Mouse (Mus musculus) megakaryocyte-erythroid progenitor cell, adult 5-6 weeks (primary cell): Measurements from ENCODE around the gene AL731706.2. TPM values are rescaled to one million over a fixed set of nuclear protein-coding genes. Genes with fewer than 3 reads are reported as not detected.

Experiments
- ATAC-seq: replicated peaks from 2 replicates; pipeline ENCODE4 v1.8.0; 2016; ENCODE audit warnings: mild to moderate bottlenecking, inconsistent platforms; ENCODE audit not compliant: severe bottlenecking, poor library complexity, low FRiP score, low TSS enrichment
- total RNA-seq, 2 experiments: library from RNA; stranded (forward) in 1 of 2; stranded (reverse) in 1 of 2; fragments of 200-1000, 215-1000 nt in 1 of 2; fragments of >200 nt in 1 of 2; fragmentation: Nextera tagmentation in 1 of 2; gene quantifications; 2 replicates each; pipeline ENCODE4 v1.2.3; 2014 to 2017

Gene AL731706.2
- 20.4 TPM in 1 of 2 replicates, not detected in the other for total RNA-seq (2014; fragmentation: Nextera tagmentation)
- not detected in 2 replicates for total RNA-seq (2017)

DNA sequence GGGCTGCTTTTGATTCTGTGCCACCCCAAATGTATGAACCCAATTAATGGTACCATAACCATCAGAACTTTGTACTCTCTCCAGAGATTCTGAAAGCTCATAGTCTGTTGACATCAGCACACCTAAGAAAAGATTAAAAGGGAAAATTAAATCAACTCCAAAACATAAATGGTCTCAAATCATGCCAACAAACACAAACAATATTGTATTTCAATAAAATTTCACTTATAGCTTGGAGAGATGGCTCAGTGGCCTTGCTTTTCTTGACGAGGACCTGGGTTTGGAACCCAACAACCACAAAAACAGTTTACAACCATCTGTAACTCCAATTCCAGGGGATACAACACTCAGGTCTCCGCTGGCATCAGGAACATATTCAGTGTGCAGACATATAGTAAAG lies at the start of gene AL731706.2:
TSS of gene AL731706.2 (minus strand) at position 101 of the 400 bp plus-strand sequence.
- no peak for ATAC-seq

DNA sequence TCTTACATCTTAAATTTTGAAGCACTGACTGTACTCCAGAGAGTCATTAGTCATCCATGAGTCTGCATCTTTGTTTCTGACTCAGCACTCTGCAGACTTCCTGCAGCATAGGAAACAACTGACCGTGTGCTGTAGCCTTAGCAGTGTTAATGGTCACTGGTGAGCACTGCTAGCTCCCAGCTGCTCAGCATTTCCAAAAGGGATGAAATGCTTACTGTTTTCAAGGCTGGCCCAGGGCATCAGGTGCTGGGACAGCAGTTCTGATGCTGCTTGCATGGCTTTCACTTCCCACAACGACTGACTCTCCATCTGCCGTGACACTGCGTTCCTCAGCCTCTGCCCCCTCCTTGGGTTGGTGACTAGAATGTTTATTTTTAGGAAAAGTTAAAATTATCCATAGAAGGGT lies 35.5 kb upstream of the AL731706.2 start:
- peak; percentile 82 for ATAC-seq

DNA sequence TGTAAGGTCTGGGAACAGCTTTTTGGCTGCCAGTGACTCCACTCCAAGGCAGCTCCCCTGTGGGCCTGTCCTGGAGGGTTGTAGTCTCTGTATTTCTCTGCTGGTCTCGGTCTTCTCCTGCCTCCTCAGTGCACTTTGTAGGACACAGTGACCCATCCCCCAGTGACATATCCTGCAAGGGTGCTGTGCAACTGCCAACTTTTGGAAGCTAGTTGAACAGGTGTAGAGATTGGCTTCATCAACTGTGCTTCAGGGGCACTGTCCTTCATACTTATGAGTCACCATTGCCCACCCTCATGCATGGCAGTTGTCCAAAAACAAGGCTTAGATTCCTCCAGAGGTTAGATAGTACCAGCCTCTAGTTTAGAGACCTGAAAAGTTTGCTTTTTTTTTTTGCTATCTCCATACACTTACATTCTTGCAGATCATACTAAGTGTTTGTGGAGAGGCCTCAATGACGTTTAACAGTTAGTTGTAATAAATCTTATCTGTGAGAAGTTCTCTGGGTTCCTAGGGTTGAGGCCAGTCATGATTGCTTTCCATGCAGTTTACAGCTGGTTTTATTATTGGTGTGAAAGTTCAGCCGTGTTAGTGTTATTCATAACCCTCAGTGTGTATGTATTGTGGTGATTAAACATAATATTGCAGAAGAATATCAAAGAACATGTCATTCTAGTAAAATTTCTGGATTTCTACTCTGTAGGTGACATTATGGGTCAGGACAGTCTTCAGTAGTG lies 34.9 kb upstream of the AL731706.2 start:
- ATAC-seq, result 0 out of 2 replicates have a peak, but pooled peaks have one; percentile 38

DNA sequence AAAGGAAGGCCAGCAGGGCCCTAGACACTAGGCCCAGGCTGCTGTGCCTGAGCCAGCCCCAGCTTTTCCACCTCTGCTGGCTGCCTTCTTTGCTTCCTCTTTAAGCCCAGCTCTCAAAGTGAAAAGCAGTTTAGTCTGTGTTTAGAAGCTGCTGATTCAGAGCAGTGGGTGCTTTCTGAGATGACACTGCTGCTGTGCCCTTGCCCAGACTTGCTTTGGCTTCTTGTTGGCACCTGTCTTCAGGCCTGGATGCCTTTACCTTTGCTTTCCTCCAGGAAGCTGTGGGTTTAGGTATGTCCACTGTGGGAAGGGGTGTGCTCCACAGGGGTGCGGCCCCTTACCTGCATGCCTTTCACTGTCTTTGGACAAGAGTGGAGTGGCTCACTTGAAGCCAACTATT lies 34.0 kb upstream of the AL731706.2 start:
- ATAC-seq, result no peak

DNA sequence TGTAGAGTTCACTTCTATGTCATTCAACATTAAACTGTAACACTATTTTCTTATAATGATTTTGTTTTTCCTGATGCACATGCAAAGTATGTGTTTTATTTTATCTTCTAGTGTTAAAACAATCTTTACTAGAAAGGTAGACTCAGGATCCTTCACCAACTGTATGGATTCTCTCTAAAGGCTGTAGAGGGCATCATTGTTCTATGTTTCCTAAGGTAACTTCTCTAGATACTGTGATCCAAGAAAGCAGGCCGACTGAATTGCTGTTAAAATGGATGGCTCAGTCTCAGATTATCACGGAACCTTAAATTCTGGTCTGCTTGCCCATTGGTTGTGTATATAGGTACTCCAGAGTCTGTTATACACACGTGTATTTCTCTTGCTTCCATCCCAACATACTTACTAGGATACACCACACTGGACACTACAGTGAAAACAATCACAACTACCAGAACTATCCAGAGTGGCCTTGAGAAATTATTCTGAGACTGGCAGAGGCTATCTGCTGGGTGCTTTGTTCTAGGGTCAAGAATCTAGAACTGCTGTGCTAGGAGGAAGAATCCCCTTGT lies 28.9 kb upstream of the AL731706.2 start:
- 0 out of 2 replicates have a peak, but pooled peaks have one; percentile 50 for ATAC-seq

DNA sequence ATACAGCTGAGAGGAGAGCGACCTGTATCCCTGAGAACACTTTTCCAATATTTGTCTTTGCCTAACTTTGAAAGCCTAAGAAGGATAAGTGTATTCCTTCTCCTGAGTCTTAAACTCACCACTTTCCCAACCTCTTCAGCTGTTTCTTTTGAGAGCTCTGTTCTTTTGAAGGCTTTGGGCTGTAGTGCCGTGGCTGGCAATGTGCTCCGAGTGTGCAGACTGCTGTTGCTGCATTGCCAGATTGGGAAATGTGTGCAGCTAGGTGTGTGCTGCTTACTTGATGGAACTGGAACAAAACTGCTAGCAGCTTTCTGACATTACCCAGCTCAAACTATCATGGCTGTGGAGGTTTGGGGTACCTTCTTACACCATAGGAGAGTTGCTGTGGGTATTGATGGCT lies 27.5 kb upstream of the AL731706.2 start:
- no peak for ATAC-seq

DNA sequence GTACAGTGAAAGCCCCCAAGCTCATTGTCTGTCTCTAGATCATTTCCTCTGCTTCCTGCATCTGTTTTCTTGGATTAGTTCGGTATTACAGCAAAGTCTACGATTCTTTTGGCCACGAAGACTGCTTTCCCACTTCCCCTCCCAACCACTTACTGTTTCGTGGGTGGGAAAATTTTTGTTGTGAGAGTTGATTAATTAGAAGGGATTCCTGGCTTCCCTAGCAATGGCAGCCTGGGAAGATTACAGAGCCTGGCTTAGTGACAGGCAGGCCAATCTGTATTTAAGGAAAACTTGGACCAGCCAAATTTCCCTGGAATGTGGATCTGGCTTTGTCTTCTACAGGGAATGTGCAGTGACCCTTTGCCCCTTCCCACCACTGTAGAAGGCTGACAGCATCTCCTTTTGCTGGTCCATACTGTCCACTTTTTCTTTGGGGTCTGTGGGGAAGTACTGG lies 26.5 kb upstream of the AL731706.2 start:
- ATAC-seq, result no peak

DNA sequence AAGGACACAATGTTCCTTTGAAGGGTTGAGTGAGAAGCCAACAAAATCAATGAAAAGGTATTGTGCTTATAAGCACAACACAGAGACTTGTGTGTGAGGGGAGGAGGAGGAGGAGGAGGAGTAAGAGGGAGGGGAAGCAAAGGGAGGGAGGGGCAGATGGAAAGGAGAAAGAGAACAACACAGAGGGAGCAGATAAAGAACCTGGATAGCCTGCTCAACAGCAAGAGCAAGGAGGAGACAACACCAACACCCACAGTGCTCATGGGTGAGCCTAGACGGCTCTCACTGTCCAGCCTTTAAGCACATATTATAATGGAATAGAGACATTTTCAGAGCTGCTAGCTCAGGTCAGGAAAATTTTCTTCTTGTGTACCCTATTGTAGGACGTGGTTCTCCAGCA lies 23.8 kb upstream of the AL731706.2 start:
- ATAC-seq, result peak; percentile 75; the same call in 1 of the 2 replicates

DNA sequence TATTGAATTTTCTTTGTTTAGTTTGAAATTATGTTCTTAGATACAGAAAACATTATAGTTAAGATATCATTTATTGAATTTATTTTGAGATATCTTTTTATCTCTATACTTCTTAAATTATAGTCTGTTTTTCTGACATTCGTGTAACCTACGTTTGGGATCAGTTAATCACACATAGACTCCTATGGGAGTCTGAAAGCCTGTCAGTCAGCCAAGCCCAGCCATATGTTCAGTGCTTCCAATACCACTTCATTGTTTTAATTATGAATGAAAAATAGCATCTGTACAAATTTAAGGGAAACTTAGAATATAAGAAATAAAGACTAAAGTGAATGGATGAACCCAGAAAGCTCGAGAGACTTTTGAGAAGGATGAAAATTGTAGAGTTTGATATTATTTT lies 23.1 kb upstream of the AL731706.2 start:
- ATAC-seq, result no peak

DNA sequence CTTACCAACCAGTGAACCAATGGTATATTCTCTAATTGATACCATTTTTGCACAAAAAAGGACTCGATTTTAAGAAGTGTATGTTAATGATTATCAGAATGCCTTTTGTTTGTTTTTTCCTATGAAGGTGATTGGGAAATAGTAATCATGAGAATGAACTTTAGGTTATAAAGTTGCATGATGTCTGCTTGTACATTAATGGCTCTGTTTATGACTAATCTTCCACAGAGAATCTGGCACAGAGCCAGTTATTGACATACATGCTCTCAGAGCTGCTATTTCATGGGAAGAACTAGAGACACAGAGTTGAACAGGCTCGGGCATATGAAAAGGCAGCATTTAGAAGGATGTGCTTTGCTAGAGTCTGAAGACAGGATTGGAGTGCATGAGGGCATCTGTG lies 10.7 kb upstream of the AL731706.2 start:
- no peak for ATAC-seq

DNA sequence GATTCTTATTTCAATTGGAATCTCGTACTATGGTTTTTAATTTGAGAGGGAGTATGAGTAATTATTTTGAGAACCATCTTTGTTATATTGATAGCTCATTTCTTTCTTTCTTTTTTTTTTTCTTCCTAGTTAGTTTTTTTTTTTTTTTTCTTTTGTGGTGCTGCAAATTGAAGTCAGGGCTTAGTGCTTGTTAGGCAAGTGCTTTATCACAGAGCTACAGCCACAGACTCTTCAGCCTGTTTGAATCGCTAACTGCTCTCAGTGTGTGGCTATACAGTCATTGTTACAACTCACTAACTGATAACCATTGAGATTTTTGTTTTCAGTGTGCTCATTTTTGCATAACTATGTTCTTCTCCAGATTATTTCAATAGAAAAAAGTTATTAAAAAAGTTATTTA lies 9.0 kb upstream of the AL731706.2 start:
- ATAC-seq, result 0 out of 2 replicates have a peak, but pooled peaks have one; percentile 22

DNA sequence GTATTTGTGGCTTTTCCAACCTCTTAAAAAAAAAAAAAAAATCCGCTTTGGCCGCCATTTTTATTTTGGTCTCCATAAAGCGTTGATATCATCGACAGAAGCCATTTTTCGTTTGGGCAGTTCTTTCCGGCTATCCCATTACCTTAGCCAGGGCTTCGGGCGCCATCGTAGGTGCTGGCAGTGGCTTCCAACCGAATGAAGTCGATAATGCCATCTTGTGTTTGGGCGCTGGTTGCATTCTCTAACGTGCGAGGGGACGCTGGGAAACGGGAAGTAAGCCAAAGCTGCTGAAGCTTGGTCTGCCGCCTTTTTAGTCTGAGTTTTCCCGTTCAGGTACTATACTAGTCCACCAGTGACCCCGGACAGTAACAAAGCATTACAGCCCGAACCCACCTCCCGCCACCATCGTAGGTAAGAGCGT lies 6.5 kb upstream of the AL731706.2 start:
- peak; percentile 81 for ATAC-seq

DNA sequence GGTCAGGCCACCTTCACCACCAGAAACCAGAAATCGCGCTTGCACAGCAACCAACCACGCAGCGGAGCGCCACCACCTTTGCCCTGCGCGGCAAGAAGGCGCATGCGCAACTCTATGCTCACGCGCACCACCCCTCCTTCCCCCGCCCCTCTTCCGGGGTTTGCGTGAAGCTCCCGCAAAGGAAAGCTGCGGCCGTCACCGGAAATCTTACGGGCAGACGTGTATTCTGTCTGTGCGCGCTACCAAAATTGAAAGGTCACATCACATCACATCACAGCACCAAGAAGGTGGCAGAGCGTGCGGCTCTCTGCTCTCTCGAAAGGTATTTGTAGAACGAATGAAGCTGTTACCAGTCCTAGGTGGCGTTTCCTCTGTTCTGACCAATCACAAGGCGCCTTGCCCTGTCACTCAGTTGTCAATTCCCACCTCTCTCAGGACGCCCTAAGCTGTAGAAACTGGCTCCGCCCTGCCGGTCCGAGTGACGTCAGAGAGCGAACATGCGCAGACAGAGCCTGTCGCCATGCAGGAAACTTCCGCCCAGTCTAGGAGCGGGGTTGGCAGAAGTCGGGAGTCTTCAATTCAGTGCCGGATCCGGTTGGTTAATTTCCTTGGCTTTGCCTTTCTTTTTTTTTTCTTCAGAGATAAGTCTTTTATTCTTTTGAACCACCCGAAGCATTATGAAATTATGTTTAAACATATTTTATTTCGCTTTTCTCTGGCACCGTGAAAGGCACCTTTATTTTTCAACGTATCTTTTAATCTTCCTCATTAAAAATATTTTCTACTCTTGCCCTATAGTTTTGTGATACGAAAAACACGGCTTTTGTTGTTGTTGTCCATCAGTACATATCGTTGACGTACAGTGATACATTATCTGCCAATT lies 5.8 kb upstream of the AL731706.2 start, which contains the start of the genes Slx4ip, AL731706.1 and Mkks:
TSS of gene Slx4ip (plus strand) at position 151 of the 883 bp plus-strand sequence.
TSS of gene AL731706.1 (minus strand) at position 322 of the 883 bp plus-strand sequence.
TSS of gene Mkks (minus strand) at position 322 of the 883 bp plus-strand sequence.
- peak; percentile 86 for ATAC-seq

DNA sequence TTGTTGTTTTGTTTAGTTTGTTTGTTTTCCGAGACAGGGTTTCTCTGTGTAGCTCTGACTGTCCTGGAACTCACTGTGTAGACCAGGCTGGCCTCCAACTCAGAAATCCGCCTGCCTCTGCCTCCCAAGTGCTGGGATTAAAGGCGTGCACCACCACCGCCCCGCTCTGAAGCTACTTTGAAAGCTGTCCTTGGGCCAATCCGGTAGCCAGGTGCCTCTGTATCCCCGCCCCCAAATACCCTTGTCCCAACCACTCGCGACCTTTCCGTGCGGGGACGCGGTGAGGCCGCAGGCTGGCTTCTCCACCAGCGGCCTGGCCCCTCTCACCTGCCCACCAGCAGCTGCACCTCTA lies 5.2 kb upstream of the AL731706.2 start:
- peak; percentile 74 for ATAC-seq

DNA sequence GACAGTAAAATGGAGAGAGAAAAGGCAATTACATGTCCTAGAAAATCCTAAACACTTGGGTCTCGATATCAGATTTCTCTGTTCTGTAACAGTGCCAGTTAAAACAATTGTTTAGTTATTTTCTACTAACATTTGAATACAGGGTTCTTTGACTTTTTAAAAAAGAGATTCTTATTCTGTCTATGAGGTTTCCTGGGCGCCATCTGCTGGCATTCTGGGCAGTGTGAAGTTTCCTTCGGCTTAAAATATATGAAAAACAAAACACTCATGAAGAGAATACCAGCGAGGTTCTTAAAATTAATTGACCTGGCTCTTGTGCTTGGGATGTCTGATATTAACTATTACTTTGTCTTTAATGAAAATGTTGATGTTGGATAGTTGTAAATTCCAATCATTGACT lies 1.4 kb upstream of the AL731706.2 start:
- no peak for ATAC-seq

DNA sequence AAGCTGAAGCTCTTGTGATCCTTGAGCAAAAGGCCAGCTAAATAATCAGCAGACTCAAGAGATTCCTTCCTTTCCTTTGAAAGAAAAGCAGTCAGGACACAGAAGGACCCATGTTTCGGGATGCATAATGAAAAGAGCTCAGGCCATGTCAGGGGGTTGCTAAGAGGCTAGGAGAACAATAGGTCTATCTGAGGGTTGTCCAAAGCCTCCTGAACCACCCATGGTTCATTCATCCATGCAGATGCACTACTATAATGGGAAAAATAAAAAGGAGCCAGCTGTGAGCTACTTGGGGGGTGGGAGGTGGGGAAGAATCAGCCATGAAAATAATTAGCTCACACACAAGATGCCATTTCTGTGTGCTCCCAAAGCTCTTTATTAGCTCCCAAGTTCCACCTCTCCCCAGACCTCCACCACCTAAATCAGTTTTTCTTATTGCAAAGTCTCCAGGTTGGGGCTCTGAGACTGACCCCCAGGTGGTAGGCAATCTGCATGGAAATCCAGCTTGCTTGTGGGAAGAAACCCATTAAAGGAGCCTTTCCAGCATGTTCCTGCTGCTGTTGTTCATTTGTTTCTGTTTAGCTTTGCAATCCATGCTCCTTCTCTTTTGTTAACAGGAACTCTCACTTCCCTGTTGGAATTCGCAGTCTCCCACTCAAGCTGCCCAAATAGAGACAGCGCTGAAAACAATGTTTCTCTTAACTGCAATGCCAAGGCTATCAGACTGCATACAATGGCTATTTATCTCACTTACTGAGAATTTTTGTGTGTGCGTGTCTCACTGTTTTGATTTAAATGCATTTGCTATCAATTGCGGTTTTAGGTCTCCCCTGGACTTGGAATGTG lies 30.7 kb downstream of the AL731706.2 start:
- no peak for ATAC-seq

DNA sequence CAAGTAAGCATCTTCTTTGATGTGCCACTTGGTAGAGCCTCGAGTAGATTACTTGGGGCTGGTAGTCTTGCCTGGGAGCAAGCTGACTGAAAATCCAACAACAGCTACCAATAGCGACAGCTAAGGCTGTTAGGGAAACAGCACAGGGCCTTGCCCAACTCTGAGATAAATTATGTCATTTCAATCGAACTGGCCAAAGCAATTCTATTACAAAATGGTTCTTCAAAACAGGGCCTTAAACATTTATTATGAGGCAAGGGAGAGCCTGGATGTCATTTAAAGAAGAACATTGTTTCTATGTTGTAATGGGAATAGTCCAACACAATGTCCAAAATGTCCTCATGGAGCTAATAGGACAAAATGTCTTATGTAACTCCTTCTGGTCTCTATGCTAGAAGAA lies 35.1 kb downstream of the AL731706.2 start:
- no peak for ATAC-seq

DNA sequence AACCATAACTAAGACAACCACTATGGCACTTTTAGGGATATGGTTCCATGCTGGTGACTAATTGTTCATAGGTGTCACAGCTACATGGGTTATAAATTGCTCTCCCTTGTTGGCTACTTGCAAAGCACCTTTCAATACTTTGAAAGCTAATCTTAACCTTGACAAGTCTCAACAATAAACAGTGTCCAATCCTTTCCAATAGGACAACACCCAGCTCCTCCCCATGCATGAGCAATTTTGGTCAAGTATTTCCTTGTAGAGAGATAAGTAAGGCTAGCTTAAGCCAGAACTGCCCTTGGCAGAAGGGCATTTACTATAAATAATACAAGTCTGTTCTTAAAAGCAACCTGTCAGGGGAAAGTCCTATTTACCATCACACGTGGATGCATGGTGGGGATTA lies 47.5 kb downstream of the AL731706.2 start:
- ATAC-seq, result no peak

DNA sequence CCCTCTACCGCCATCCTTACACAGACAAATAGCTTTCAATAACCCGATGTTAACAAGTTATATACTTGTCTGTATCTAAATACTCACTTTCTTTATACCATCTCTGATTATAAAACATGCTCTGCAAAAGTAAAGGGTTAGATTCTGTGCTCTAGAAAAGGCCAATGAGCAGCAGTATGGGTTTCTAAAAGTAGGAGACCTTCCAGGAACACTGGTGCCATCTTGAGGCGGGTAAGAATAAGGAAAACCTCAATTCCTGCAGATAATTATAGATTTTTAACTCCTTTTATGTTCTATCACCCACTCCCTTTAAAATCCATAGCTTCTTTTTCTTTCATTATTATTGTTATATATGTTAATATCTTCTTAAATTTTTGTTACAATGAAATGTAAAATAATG lies 49.6 kb downstream of the AL731706.2 start:
- ATAC-seq, result no peak
